Mouse (Mus musculus) small intestine, adult 2 months (tissue): ENCODE measurements around the gene Spata48.

Experiments
- CTCF ChIP-seq: fragments of 200-500 bp; IDR thresholded peaks from 2 replicates; pipeline ENCODE4 v1.5.1; 2012; ENCODE audit warnings: low read depth, mild to moderate bottlenecking, control low read depth, inconsistent platforms, low read length, moderate library complexity, mixed read lengths; ENCODE audit not compliant: insufficient replicate concordance, insufficient read length; ENCODE audit errors: extremely low read depth
- POLR2A ChIP-seq: fragments of 200-500 bp; IDR thresholded peaks from 2 replicates; pipeline ENCODE4 v1.6.1; 2012; ENCODE audit warnings: low read depth, mild to moderate bottlenecking, control low read depth, inconsistent platforms, low read length, moderate library complexity

DNA sequence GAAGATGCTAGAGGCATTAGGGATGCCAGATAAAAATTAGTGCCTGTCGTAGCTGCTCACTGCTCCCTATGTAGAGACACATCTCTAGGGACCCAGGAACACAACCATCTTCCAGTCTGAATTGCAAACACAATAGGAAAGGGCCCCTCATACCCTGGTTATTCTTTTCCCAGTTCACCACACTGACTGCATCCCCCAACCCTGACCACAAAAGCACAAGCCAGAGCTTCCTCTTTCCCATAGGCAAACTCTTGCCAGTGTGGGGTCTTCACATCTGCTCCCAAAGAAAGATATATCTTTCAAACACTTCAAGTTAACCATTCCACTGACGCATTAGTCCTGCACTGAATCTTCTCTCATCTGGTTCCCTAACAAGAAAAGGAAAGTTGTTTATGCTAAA, 68.2 kb downstream of the Spata48 start:
- TF ChIP-seq POLR2A (no peak), CTCF (no peak)
